Mouse (Mus musculus) Patski (cell line): ENCODE results near the gene Nfe2l2. TPM values are rescaled to one million over a fixed set of nuclear protein-coding genes. Genes with fewer than 3 reads are reported as not detected.
"Not testable (repeated sequence)": the region's sequence is repeated elsewhere in the genome, so short reads cannot be mapped to it uniquely, and the experiment has no call there.

ENCODE experiments used
- ATAC-seq: fragments of 100-300 bp; one replicate; pipeline ENCODE4 v1.8.0; 2021
- CTCF ChIA-PET: fragments of 350-600 bp; sonication (Branson Sonifier 250); formaldehyde crosslinking; loops from one replicate; lab custom pipeline; 2022; ENCODE audit warnings: inconsistent platforms; lab: Charles Lee
- POLR2A ChIA-PET: fragments of 350-600 bp; sonication (Branson Sonifier 250); formaldehyde crosslinking; loops from one replicate; lab custom pipeline; 2022; ENCODE audit warnings: antibody characterized with exemption, inconsistent platforms; lab: Charles Lee
- DNase-seq: peaks from one replicate; pipeline ENCODE4 v3.0.0-alpha.2; 2011; ENCODE audit warnings: low read depth, low spot score
- H3K27me3 ChIP-seq: fragments of 371-371 bp; one replicate; pipeline ENCODE4 v1.5.1; 2021
- CTCF ChIP-seq: fragments of 100-300 bp; IDR thresholded peaks from one replicate; pipeline ENCODE4 v1.5.1; 2021
- in situ Hi-C: fragments of 300-500 bp; cut with MboI; formaldehyde crosslinking; loops from 3 replicates; pipeline ENCODE4 v1.11.1; 2018; ENCODE audit warnings: low pct_unique_long_range_greater_than_20kb, mixed read lengths
- polyA plus RNA-seq: library from polyadenylated mRNA; unstranded; gene quantifications from one replicate; pipeline ENCODE4 v1.2.3, GENCODE M21; 2021

Gene Nfe2l2
- polyA plus RNA-seq, 1 experiment from 2014 or later = 87.3 TPM

- in situ Hi-C loops = no loop called here
- CTCF ChIA-PET = interaction anchor here (1.2 kb wide), 1 partner anchor 23 kb away, joined by 3 read pairs; no protein-coding TSS in a partner anchor
- POLR2A ChIA-PET = no interaction called here
- H3K27me3 ChIP-seq = no peaks in the 10 kb centered on the region
- ATAC-seq (no peak), DNase-seq (no peak)
- no peak for TF ChIP-seq CTCF
These were observed 5.6 kb downstream of the Nfe2l2 start for GRCm38 (mm10) chr2:75698874-75699273.

- ChIA-PET CTCF (interaction anchor here (1.2 kb wide), 1 partner anchor 22 kb away, joined by 3 read pairs; no protein-coding TSS in a partner anchor), POLR2A (no interaction called here)
- in situ Hi-C loops = no loop called here
- DNase-seq (no peak), ATAC-seq (no peak)
- no peaks in the 10 kb centered on the region for H3K27me3 ChIP-seq
- TF ChIP-seq CTCF = no peak
These were observed 6.4 kb downstream of the Nfe2l2 start for GRCm38 (mm10) chr2:75698007-75698406.

DNA sequence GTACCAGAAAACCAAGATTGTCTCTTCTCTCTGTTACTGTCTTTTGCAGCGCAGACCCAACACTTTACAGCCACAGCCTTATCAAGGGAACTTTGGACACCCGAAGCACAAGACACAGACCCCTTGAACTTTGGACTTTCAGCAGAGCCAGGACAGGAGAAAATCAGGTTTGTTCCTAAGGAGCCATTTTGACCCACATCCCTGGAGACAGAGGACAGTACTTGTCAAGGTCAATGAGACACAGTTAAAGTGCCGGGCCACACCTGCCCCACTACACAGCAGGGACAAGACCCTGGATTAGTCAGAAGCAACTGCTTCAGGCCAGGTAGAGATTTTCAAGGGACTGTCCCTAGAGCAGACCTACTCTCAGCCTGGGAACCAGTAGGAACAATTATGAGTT is 7.2 kb downstream of the Nfe2l2 start:
- no peak for TF ChIP-seq CTCF
- POLR2A ChIA-PET = no interaction called here
- CTCF ChIA-PET = no interaction called here
- DNase-seq (no peak), ATAC-seq (no peak)
- no peaks in the 10 kb centered on the region for H3K27me3 ChIP-seq
- in situ Hi-C loops = no loop called here

DNA sequence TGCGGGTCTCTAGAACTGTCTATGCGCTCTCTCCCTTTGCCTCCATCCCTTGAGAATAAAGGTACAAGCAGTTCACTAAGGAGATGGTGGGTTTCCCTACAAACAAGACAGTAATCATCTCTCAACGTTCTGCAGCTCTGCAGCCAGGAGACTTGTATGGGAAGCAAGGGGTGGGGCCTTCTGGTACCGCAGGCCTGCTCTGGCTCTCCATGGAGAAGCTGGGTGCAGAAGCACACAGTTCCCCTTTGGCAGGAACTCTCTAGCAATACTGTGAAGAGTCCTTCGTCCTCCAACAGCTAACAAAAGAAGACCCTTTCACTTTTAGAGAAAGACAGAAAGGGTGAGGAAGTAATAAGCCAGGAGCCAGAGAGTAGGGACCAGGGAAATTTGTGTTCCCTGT is 8.1 kb downstream of the Nfe2l2 start:
- CTCF ChIA-PET = no interaction called here
- no peak for ATAC-seq
- POLR2A ChIA-PET = no interaction called here
- DNase-seq = no peak
- in situ Hi-C loops = no loop called here
- TF ChIP-seq CTCF = no peak
- no peaks in the 10 kb centered on the region for H3K27me3 ChIP-seq

- in situ Hi-C loops = no loop called here
- no peaks in the 10 kb centered on the region for H3K27me3 ChIP-seq
- DNase-seq (no peak), ATAC-seq (no peak)
- CTCF ChIA-PET = no interaction called here
- POLR2A ChIA-PET = no interaction called here
- TF ChIP-seq CTCF = no peak
These were observed 8.6 kb downstream of the Nfe2l2 start for GRCm38 (mm10) chr2:75695676-75696350.

DNA sequence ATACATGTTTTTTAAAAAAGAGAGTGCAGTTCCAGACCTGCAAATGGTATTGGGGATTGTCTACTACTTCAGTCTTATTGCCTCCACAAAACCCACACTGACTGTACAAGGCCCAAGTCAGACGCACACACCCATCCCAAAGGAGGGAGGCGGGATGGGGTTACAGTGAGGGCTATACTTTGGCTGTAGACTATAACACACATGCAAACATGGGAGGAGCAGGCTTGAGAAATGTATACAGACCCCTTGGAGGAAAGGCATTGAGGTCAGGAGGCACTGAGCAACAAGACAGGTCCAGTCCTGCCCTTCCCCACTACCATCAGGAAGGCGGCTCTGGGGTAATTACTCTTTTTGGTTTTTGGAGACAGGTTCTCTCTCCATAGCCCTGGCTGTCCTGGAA is 9.5 kb downstream of the Nfe2l2 start:
- POLR2A ChIA-PET, DNase-seq, in situ Hi-C loops, H3K27me3 ChIP-seq, CTCF ChIA-PET, ATAC-seq: not testable (repeated sequence)

DNA sequence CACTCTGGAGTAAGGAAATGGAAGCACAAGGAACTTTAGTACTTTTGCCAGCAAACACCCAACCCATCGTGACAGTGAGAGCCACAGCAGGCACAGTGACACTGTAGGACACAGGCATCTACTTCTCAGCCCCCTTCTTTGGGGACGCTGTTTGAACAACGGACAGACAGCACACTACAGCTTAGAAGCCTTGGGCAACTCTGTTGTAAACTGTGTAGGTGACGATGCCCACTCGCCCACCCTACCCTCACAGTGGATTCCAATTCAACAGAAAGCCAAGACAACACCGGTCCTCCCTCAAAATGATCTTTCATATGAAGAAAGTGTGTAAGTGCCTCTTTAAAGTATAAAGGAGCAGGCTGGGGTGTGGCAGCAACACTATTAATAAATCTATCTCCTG is 12.1 kb downstream of the Nfe2l2 start:
- TF ChIP-seq CTCF = no peak
- ATAC-seq (no peak), DNase-seq (no peak)
- in situ Hi-C loops = no loop called here
- CTCF ChIA-PET = no interaction called here
- H3K27me3 ChIP-seq = no peaks in the 10 kb centered on the region
- POLR2A ChIA-PET = no interaction called here

- ChIA-PET POLR2A (no interaction called here), CTCF (interaction anchor here (1.4 kb wide), 1 partner anchor 34 kb away, joined by 3 read pairs; no protein-coding TSS in a partner anchor)
- no peak for ATAC-seq
These were observed 13.1 kb downstream of the Nfe2l2 start for GRCm38 (mm10) chr2:75691316-75691715.

DNA sequence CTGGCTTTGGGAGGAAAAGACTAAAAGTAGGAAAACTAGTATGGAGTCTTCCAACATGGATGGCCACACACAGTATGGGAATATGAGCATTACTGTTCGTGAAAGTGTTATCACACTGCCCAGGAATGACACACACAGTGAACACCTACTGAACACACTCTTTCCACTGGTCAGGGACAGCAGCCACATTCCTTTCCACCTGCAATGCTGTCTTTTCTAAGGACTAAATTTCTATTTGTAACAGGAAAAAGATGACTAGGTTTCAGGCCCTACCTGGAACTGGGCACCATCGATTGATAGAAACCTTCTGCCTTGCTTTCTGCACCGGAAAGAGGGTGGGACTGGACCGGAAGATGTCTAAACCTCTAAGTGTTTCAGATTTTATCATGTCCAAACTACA is 13.8 kb downstream of the Nfe2l2 start:
- in situ Hi-C loops = no loop called here
- ATAC-seq = no peak
- TF ChIP-seq CTCF = no peak
- CTCF ChIA-PET = interaction anchor here (1.4 kb wide), 1 partner anchor 34 kb away, joined by 3 read pairs; no protein-coding TSS in a partner anchor
- DNase-seq = no peak
- POLR2A ChIA-PET = no interaction called here
- H3K27me3 ChIP-seq = no peaks in the 10 kb centered on the region

More at GRCm38 (mm10) chr2:75691316-75691715, 13.1 kb downstream of the Nfe2l2 start:
- no peaks in the 10 kb centered on the region for H3K27me3 ChIP-seq
- in situ Hi-C loops = no loop called here
- TF ChIP-seq CTCF = no peak
- no peak for DNase-seq

- ChIA-PET CTCF (interaction anchor here (0.8 to 1.5 kb wide), 2 partner anchors 26 to 34 kb away, joined by 3 read pairs; no protein-coding TSS in a partner anchor), POLR2A (interaction anchor here (0.8 kb wide), 1 partner anchor 15 kb away, joined by 3 read pairs; no protein-coding TSS in a partner anchor)
- H3K27me3 ChIP-seq = no peaks in the 10 kb centered on the region
- ATAC-seq (no peak), DNase-seq (no peak)
- no peak for TF ChIP-seq CTCF
- in situ Hi-C loops = no loop called here
These were observed 14.8 kb downstream of the Nfe2l2 start for GRCm38 (mm10) chr2:75689482-75690158.

- ChIA-PET POLR2A (no interaction called here), CTCF (interaction anchor here (0.8 to 1.5 kb wide), 2 partner anchors 25 to 35 kb away, joined by 3 read pairs; no protein-coding TSS in a partner anchor)
- DNase-seq = no peak
- in situ Hi-C loops = no loop called here
- no peaks in the 10 kb centered on the region for H3K27me3 ChIP-seq
- TF ChIP-seq CTCF = no peak
- no peak for ATAC-seq
These were observed 15.5 kb downstream of the Nfe2l2 start for GRCm38 (mm10) chr2:75688901-75689300.
